Mouse (Mus musculus) ovary, postnatal 14 days (tissue): ENCODE results near the gene Il18bp.

Source experiments
- DNase-seq: peaks from one replicate; pipeline ENCODE4 v3.0.0; 2022; ENCODE audit warnings: low spot score

Gene Il18bp

DNA sequence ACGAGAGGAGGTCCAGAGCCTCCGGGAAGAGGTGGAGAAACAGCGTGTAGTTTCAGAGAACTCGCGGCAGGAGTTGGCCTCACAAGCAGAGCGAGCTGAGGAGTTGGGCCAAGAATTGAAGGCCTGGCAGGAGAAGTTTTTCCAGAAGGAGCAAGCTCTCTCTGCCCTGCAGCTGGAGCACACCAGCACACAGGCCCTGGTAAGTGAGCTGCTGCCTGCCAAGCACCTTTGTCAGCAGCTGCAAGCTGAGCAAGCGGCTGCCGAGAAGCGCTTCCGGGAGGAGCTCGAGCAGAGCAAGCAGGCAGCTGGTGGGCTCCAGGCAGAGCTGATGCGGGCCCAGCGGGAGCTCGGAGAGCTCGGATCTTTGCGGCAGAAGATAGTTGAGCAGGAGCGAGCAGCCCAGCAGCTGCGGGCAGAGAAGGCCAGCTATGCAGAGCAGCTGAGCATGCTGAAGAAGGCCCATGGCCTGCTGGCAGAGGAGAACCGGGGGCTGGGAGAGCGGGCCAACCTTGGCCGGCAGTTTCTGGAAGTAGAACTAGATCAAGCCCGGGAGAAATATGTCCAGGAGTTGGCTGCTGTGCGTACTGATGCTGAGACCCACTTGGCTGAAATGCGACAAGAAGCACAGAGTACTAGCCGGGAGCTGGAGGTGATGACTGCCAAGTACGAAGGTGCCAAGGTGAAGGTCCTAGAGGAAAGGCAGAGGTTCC is 17.4 kb downstream of the Il18bp start:
- DNase-seq, result peak; percentile 25

DNA sequence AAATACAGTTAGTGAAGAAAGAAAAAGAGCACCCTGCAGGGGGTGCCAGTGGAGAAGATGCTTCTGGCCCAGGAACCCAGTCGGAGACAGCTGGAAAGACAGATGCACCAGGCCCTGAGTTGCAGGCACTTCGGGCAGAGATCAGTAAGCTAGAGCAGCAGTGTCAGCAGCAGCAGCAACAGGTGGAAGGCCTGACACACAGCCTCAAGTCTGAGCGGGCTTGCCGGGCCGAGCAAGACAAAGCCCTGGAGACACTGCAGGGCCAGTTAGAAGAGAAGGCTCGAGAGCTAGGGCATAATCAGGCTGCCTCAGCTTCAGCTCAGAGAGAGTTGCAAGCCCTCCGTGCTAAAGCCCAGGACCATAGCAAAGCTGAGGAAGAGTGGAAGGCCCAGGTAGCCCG is 18.2 kb downstream of the Il18bp start:
- no peak for DNase-seq

DNA sequence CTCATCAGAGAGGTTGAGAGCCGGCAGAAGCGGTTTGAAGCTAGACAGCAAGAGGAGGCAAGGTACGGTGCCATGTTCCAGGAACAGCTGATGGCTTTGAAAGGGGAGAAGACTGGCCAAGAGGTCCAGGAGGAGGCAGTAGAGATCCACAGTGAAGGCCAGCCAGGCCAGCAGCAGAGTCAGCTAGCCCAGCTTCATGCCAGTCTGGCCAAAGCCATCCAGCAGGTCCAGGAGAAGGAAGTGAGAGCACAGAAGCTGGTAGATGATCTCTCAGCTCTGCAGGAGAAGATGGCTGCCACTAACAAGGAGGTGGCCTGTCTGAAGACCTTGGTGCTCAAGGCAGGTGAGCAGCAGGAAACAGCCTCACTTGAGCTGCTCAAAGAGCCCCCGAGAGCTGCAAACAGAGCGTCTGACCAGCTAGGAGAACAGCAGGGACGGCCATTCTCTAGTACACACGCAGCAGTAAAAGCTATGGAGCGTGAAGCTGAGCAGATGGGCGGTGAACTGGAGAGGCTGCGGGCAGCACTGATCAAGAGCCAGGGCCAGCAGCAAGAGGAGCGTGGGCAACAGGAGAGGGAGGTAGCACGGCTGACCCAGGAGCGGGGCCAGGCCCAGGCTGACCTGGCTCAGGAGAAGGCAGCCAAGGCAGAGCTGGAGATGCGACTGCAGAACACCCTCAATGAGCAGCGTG is 18.9 kb downstream of the Il18bp start:
- no peak for DNase-seq

DNA sequence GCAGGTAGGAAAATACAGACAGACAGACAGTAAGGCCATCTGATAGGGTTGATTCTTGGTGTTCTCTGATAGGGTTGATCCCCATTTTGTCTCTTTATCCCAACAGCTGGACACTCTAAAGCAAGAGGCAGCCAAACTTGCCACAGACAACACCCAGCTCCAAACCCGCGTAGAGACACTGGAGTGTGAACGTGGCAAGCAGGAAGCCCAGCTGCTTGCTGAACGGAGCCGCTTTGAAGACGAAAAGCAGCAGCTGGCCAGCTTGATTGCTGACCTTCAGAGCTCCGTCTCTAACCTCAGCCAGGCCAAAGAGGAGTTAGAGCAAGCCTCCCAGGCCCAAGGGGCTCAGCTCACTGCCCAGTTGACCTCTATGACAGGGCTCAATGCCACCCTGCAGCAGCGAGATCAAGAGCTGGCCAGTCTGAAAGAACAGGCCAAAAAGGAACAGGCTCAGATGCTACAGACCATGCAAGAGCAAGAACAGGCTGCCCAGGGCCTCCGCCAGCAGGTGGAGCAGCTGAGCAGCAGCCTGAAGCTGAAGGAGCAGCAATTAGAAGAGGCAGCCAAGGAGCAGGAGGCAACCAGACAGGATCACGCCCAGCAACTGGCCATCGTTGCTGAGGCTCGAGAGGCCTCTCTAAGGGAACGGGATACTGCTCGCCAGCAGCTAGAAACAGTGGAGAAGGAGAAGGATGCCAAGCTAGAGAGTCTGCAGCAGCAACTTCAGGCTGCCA is 20.1 kb downstream of the Il18bp start:
- peak; percentile 79 for DNase-seq

DNA sequence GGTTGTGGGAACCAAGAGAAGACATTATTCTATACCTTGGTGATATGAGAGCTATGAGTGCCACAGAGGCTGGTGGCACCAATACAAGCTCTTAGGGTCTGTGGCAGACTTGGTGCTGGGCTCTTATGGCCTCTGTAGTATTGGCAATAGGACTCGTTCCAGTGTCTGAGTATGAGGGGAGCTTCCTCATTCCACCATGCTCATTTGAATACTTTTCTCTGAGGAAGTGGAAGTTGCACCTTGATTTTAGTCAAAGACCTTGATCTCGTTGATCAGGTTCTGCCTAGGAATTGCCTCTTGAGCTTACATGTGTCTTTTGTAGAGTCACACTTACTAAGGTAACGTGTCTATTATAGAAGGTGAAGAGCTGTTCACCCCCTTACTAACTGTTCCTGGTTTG is 24.2 kb downstream of the Il18bp start:
- no peak for DNase-seq

DNA sequence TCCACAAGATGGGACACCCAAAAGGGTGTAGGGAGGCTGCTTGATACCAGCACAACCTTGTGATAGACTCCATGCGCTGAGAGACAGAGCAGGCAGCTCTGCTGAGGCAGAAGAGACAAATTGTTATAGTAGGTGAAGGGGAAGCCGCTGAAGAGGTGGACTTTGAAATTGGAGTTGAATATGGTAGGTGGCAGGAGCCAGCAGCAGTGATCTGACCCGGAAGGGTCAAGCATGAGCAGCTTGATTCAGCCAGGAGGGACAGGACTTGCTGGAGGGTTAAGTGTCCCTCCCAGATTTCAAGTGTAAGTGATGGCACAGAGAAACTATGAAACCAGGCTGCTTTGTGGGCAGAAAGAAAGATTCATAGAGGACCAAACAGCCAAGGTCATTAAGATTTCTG is 33.4 kb downstream of the Il18bp start:
- no peak for DNase-seq

DNA sequence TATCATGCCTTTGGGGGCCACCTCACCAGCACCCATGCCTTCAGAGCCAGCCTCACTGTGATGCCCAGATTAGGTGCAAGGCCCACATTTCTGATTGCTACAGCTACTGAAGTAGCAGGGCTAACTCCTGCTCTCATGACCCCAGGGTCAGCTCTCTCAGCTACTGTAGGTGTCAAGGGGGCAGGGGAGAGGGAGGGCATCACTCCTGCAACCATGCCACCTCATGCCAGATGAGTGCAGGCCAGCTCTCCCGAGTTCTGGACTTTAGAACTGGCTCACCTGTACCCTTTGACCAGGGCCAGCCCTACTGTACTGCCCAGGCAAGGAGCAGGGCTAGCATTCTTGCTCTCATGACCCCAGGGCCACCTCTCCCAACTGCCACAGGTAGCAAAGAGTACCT is 35.8 kb downstream of the Il18bp start:
- DNase-seq, result no peak

DNA sequence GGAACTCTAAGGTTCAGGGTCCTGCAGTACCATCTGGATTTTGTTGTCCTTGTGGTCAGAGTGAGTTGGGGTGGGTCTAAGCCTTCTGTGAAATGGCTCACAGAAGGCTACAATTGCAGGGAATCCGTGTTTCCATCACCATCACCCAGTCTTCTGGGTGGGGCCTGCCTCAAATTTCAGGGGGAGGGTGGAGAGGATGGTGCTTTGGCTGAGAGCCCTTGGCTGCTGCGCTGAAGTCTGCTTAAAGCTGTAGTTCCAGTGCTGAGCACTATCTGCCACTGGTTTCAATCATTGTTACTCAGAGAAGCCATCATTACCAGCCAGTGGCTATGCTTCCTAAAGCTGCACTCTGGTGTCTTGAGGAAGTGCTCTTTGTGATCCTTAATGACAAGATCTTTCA is 44.0 kb downstream of the Il18bp start:
- no peak for DNase-seq

DNA sequence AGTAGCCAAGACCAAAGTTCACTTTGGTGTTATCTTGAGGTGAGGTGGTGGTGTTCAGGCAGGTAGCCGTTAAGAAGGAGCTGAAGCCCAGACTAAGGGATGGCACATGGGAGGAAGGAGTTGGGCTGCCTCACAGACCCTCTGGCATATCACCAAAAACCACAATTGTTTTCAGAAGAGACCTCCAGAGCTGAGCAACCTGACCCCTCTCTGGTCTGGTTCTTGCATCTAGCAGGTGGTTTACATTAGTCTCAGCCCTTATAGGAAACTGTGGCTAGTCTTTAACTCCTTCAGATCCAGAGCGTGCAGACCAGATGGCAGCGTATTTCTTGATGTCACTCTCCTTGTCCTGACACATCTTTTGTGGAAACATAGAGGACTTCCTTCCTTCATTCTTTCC is 44.8 kb downstream of the Il18bp start:
- DNase-seq, result no peak

DNA sequence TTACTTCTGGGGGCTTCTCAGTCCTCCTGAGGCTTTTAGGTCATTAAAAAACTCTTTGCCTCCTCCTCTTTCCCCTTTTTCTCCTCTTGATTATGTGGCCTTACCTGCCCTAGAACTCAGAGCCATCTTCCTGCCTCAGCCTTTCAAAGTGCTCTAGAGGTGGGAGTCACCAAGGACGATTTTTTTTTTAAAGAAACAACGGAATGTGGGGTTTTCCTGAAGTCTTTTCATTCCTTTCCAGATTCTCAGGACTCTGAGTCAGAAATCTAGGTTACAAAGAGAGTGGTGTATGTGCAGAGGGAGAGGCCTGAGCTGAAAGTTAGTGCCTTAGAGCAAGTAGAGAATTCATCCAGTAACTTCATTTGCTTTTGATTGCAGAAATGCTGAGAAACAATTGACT is 46.8 kb downstream of the Il18bp start:
- DNase-seq, result no peak

DNA sequence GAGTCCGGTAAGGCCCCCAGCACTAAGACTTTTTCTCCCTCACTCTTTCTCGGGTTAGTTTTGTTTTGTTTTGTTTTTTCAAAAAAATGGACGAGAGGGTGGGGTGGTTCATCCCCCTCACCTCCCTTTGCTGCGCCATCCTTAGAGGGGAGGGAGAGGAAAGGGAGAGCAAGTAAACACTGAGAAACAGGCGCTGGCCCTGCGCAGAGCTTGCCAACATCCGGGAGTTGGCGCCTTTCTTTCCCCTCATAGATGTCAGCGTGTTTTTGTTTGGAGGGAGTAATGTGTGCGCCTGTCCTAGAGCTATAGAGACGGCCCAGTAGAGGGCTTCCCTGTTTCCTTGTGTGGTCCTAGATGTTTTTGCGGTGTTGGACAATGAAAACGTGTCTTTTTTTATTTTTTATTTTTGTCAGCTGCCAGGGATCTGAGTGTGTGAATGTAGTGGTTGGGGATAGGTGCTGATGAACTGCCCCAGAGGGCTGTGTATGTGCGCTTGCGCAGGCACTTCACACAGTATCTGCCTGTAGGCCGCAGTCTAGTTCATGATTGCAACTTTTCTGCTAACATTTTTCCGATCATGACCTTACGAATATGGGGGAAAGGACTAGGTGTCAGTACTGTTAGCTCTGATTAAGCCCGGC is 47.5 kb downstream of the Il18bp start:
- DNase-seq, result peak; percentile 71

DNA sequence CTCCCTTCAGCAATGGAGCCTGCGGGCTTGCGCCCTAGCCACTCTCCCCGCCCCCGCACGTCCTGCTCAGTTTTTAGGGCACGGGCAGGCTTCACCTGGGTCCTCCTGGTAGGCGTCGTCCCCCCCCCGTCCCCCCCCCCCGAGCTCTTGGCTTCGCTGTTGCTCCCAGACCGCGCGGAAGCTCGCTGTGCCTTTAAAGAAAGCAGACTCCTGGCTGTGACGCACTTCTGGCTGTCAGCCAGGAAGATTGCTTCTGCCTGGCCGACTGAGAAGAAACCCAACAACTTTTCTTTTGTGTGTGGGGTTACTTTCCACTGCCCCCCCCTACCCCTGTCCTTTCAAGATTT is 48.1 kb downstream of the Il18bp start:
- DNase-seq, result peak; percentile 90

DNA sequence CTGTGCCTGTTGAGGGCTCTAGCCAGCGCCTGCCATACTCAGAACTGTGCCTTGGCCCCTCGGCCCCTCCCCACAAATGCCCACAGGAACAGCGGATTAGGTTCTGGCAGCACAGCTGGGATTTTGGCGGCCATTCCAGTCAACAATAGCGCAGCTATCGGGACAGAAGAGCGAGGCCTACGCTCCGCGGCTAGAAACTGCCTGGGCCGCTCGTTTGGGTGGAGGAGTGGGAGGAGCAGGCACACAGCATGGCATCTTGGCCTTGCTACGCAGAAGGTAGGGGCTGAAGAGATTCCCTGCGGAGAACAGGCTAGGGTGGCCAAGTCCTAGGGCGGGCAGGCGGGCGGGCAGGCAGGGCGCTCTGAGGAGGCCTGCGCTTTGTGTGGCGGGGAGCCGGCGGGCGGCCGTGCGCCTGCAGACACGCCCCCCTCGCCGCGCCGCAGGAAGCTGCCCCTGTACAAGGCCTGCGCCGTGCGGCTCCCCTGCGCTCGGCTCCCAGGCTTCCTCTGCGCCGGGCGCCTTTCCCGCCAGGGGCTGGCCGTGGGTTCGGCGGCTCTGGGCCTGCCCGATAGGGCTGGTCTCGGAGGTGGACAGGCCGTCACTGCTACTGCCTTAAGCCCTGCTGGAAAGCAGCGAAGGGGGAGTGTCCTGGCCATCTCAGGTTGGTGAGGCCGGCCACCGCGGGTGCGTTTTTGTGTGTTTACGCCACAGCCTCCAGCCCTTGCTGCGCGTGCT is 48.6 kb downstream of the Il18bp start:
- peak; percentile 79 for DNase-seq

DNA sequence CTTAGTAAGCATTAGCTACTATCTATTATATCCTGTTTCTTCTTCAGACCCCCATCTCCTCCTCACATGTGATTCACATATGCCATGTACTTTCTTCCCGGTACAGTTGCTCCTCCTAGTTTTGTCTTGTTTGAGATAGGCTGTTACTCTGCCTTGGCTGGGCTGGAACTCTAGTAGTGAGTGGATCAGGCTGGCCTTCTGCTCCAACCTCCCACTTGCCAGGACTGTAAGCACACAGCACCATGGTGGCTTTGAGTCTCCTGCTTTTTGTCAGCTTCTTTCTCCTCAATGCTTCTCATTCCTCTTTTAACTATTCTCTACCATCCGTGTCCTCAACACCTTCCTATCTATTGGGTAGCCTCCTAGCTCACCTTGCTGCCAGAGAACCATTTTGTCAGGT is 49.7 kb downstream of the Il18bp start:
- no peak for DNase-seq

DNA sequence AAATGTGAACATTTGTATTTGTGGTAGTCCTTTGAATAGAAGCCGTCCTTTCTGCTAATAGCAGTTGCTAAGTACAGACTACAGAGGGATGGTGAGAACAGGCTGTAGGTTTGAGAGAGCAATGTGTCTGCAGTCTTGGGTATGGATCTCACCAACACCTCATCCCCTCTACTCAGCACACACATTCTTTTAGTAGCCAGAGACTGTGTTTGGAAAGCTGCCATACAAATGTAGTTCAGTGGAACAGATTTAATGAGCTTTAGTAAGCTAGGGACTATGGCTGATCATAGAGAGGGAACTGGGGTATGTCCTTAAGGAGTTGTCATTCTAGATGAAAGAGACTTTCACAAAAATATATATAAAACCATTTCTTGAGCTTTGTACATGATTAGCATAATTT is 51.2 kb downstream of the Il18bp start:
- DNase-seq, result no peak

DNA sequence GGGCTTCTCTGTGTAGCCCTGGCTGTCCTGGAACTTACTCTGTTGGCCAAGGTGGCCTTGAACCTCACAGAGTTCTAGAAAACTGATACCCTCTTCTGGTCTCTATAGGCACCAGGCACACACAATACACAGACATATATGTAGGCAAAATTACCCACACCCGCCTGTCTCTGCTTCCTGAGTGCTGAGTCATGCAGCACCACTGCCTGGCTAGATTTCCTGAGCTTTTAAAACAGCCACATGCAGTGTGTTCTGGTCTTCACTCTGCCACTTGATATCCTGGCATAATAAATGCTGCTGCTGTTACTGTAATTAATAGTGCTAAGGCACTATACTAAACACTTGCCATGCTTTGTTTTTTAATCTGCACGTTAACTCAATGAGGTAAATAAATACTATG is 52.9 kb downstream of the Il18bp start:
- DNase-seq, result no peak
